In genomic region chr17:37270058-37270701, GRCm38 (mm10) we compare ENCODE assay signal across 8 mouse cellular contexts. TPM values are rescaled to one million over a fixed set of nuclear protein-coding genes. Genes with fewer than 3 reads are reported as not detected.
DNase-seq lines count a peak whose midpoint lies in the region; ATAC-seq lines count a peak whose summit lies in the region.

Gene H2-M3 (plus strand): TSS chr17:37270220.

- peak; percentile 87 to 98 for DNase-seq in adrenal gland, adult (ENCODE audit: inconsistent age in 2 of 2, low spot score in 1 of 2)
- peak; percentile 97 for DNase-seq in embryo, embryonic 10.5 days (ENCODE audit: low spot score)
- peak; percentile 75 for DNase-seq in gastrocnemius, postnatal 14 days
- peak; percentile 86 to 90 for DNase-seq in left cerebral cortex, postnatal 10 days (ENCODE audit: extremely low spot score in 1 of 2, low spot score in 2 of 2)
- DNase-seq in right cerebral cortex, postnatal 25 days: peak; percentile 86
- DNase-seq in urinary bladder, postnatal 4 days (ENCODE audit: low spot score in 2 of 2): peak; percentile 72 to 90

- intact Hi-C loops in gastrocnemius, postnatal 14 days (cut with DNase I; ENCODE audit: low total_unique reads): no loop called here
- intact Hi-C loops in left cerebral cortex, postnatal 10 days (cut with DNase I): no loop called here

- ATAC-seq in inflammation-experienced regulatory T-cells, adult 6 months: peak; percentile 87
- peak; percentile 94 for ATAC-seq in megakaryocyte-erythroid progenitor cell, adult 5-6 weeks (replicated peaks; ENCODE audit: low FRiP score, low TSS enrichment, poor library complexity, severe bottlenecking)

RNA-seq across cellular contexts. Expression of gene H2-M3, which starts in this region (rescaled TPM):
- total RNA-seq in gastrocnemius, postnatal 14 days (2021): 1 to 10 TPM; 1.3 to 1.6 TPM
- polyA plus RNA-seq in inflammation-experienced regulatory T-cells, adult 6 months (2017; shearing (Covaris generic)): 100 to 1,000 TPM; 125 to 156 (median 125) TPM
- 1 to 10 TPM; 2.7 to 3.1 TPM for total RNA-seq in left cerebral cortex, postnatal 10 days (2021)
- 5.7 and 6.3 TPM in 2 replicates for total RNA-seq in megakaryocyte-erythroid progenitor cell, adult 5-6 weeks (2014; fragmentation: Nextera tagmentation)
- 3.8 and 9.0 TPM in 2 replicates for total RNA-seq in megakaryocyte-erythroid progenitor cell, adult 5-6 weeks (2017)

Comparison
In these comparisons a context has a peak if more than half of its experiments do, and no peak if none do; other contexts are left out.
1. Peak in every context shown above with its lines: DNase-seq and ATAC-seq.